Mouse (Mus musculus): ENCODE measurements around the gene Fez1.

The Fez1 gene

DNA sequence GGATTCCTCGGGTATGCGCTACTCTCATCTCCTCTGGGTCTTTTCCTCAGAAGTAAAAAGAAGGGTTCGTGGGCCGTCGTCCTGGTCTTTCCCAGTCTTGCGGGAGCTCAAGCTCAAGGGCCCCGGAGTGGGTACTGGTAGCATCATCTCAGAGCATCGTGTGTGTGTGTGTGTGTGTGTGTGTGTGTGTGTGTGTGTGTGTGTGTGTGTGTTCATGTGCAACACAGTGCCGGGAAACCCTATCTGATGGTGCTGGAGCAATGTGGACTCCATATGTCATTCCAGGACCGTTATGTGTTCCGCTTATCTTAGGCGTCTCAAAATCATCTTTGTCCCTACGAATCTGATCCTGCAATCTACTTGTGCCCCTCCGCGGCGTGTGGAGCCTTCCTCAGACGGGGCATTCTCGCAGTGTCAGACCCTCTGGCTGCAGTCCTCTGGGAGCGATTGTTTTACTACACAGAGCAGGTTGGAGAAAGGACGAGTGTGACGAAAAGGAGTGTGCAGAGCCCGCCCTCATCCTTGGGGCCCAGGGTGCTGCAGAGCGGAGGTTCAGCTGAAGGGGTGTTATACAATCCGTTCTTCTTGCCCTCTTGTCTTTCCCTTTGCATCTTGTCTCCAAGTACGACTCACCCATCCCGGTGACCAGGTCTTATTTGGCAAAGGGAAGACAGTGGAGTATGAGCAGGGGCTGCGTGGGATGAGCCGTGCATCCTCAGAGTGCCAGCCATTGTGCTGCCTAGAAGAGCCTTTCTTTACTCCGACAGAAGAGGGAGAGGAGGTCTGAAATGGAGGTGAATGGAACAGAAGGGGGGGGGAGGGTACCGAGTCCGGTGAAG, 11.6 kb downstream of the Fez1 start:
- peak; percentile 48 to 50 for DNase-seq (ENCODE audit: low spot score in 2 of 2)

GRCm38 (mm10) chr9:36833914-36834313, 12.2 kb downstream of the Fez1 start:
- DNase-seq (ENCODE audit: low spot score in 2 of 2), result no peak

DNA sequence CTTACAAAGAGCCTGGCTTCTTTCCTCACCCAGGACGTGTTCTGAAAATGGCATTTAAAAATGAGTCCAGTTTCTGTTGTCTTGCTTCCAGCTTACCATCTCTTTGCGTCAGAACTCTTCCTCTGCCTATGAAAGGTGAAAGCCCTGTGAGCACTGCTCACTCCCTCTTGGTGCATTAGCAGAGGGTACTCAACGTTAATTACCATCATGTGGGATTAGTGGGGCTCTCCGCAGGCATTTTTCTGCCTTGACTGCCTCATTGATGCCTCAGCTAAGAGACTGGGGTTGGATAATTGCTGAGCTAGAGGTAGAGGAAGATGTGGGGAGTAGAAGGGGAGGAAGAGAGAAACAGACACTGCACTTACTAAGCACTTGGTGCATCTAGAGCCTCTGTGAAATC, 24.7 kb downstream of the Fez1 start:
- DNase-seq (ENCODE audit: low spot score in 2 of 2), result no peak

DNA sequence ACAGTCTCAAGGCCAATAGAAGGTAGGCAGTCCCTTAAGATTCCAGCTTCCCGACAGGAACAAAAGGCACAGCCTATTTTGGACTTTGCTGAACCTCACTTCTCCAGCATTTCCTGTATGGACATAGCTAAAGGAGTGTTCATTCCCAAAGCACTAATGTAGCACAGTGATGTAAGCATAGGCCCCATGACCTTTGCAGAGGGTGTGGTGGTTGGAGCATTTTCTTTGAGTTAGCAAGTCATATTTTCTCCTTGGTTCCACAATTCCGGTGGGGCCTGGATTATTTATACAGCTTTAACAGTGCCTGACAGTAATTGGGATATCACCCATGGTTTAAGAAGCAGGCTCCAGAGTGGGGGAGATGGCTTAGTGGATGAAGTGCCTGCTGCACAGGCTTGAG, 27.0 kb downstream of the Fez1 start:
- no peak for DNase-seq (ENCODE audit: low spot score in 2 of 2)

DNA sequence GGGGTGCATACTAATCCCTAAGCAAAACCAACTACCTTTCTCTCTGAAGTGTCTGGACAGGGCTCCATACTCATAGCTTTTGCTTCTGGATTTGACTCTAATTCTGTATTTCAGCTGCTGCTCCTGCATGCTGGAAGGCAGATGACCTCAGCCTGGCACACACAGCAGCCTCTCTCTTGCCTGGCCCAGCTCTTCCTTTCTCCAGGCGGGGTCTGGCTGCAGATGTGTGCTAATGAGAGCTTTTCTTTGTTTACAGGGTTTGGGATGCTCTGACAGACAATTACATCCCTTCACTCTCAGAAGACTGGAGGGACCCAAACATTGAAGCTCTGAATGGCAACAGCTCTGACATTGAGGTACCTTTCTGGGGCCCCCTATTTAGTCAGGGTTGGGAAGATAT, 28.4 kb downstream of the Fez1 start:
- DNase-seq (ENCODE audit: low spot score in 2 of 2), result no peak

GRCm38 (mm10) chr9:36852175-36852574, 30.5 kb downstream of the Fez1 start:
- DNase-seq (ENCODE audit: low spot score in 2 of 2), result no peak

DNA sequence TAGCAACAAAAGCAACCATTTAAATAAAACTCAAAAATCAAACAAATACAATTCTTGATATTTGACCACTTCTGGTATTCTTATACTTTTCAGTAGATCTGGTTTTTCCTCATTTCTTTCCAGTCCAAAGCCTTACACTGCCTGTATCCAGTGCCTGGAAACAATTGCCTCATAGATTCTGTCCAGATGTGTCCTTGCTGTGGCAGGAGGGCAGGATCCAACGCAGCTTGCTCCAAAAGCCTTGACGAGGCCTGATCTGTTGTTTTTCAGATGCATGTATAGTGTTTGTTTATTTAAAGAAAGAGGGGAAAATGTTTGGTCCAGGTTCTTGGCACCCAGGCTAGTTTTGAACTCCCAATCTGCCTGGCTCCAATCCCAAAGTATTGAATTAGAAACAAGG, 34.7 kb downstream of the Fez1 start:
- no peak for DNase-seq (ENCODE audit: low spot score in 2 of 2)

DNA sequence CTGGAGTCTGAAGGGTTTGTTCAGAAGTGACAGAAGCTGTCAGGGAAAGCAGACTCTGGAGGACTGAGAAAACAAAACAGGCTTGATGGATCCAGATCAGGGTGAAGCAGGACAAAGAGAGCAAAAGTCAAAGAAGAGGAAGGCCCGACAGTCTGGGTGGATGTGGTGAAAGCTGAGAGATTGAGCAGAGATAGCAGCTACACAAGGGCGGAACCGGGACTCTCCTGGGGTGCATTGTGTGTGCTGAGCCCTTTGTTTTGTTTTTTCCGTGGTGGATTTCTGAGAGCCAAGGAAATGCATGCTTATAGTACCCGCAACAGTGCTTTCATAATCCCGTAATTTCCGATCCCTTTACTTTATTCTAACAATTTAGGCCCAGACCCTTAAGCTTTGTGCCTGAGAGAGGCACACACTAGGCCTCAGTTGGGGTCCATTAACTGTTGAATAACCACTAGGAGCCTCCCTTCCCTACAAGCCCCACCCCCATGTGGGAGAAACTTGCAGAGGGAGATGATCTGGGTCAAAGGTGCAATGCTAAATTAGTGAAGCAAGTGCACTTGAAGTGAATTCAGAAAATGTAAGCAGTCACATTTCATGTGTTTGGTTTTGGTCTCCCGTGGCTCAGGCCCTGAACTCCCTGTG, 35.9 kb downstream of the Fez1 start:
- no peak for DNase-seq (ENCODE audit: low spot score in 2 of 2)

DNA sequence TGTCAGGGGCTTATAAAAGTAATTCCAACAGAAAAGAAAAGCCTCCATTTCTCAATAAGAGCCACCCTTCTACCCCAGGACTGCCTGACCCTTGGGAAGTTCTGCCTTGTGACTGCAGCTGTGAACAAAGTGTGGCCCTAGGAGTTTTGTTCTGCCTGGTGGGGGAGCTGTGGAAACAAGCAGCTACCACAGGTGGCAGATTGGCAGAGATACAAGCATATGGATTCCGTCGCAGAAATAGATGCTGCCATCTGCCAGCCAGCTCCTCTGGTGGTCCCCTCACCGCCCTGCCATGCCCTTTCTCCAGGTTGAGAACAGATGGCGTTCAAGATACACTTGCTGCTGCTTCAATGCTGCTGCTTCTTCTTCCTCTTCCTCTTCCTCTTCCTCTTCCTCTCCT, 37.0 kb downstream of the Fez1 start:
- DNase-seq (ENCODE audit: low spot score in 2 of 2), result no peak

DNA sequence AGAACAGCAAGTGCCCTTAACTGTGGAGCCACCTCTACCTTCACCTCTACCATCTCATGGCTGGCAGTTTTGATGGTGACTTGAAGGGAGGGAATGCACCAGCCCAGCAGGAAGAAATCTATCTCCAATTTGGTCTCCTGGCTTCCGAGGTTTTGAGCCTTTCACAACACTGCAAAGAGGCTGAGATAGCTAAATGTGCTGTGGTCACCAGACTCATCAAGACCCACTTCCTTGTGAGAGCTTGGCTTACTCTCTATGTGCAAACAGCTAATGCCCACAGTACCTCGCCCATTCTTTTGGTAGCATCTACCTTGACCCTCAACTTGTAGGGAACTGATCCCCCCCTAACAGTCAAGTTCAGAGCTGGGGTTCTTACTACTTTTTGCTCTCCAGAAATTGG, 40.9 kb downstream of the Fez1 start:
- no peak for DNase-seq (ENCODE audit: low spot score in 2 of 2)

- no peak for DNase-seq (ENCODE audit: low spot score in 2 of 2)
Measured at GRCm38 (mm10) chr9:36863694-36864093, 42.0 kb downstream of the Fez1 start.

DNA sequence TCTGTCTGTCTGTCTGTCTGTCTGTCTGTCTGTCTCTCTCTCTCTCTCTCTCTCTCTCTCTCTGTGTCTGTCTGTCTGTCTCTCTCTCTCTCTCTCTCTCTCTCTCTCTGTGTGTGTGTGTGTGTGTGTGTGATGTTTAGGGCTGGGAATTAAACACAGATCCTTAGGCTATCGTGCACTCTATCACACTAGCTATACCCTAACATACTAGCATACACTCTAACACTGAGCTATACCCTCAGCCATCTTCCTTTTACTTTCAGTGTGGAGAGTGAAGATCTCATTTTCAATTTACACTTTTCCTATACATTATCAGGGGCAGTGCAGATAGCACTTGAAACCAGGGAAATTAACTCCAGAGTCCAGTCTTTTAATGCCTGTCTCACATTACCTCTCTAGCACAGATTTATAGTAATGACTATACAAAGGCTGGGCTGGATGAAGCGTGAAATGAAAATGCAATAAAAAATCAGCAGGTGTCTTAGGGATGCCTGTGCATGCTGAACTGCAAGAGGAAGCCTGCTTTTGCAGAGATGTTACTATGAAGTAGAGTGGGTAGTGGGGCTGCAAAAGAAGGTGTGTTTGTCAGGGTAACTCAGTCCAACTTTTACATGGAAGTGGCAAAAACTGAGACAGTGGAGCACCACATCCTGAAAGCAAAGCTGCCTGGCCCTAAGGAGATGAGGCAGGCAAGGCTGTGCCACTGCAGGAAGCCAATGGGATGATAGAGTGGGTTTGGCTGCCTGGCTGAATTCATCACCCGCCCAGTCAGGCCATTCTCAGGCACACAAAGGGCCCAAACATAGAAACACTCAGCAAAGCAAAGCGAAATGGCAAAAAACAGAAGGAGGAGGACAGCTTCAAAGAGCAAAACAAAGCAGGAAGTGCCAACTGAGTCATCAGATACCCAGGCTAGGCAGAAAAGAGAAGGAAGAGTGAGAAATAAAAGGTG, 43.5 kb downstream of the Fez1 start:
- no peak for DNase-seq (ENCODE audit: low spot score in 2 of 2)

DNA sequence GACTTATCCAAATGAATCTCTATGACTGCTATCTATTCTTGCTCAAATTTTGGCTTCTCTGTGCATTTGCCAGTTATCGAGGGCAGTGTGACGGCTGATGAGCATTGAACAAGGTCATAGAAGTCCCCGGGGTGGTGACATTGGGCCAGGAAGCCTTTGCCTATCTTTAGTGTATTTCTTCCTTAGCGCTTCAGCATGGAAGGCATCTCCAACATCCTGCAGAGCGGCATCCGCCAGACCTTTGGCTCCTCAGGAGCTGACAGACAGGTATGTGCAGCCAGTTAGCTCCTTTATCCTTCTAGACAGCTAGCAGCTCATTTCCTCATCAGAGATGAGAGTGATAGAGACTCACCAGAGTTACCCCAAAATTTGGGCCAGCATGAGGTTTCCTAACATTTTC, 47.0 kb downstream of the Fez1 start:
- DNase-seq (ENCODE audit: low spot score in 2 of 2), result no peak

DNA sequence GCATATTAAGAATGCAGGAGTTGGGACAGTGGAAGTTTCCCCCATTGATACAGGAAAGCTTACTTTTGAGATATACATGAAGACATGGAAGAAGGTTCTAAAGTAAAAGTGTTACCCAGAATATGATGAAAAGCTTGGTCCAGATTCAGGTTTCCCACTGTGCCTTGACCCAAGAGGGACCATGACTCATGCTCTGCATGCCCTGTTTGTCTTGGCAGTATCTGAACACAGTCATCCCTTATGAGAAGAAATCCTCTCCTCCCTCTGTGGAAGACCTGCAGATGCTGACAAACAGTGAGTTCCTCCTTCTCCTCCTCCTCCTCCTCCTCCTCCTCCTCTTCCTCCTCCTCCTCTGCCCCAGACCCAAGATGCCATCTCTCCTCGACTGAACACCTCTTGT, 48.6 kb downstream of the Fez1 start:
- DNase-seq (ENCODE audit: low spot score in 2 of 2), result no peak

DNA sequence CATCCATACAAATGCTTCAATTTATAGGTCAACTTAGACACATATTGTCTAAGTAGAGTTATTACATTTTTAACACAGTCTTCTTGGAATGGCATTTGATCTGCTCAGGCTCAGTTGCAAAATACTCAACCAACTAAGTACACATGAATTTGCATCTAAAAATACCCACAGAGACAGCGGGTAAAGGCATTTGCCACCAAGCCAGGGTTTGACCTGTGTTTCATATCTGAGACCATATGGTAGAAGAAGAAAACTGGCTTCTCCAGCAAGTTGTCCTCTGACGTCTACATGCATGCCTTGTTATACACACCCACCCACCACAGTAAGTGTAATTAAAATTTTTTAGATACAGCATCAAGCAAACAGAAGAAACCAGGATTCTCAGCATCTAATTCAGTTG, 52.1 kb downstream of the Fez1 start:
- no peak for DNase-seq (ENCODE audit: low spot score in 2 of 2)

- DNase-seq (ENCODE audit: low spot score in 2 of 2), result no peak
Measured at GRCm38 (mm10) chr9:36876313-36876712, 54.6 kb downstream of the Fez1 start.

- DNase-seq (ENCODE audit: low spot score in 2 of 2), result no peak
Measured at GRCm38 (mm10) chr9:36876787-36877186, 55.1 kb downstream of the Fez1 start.

DNA sequence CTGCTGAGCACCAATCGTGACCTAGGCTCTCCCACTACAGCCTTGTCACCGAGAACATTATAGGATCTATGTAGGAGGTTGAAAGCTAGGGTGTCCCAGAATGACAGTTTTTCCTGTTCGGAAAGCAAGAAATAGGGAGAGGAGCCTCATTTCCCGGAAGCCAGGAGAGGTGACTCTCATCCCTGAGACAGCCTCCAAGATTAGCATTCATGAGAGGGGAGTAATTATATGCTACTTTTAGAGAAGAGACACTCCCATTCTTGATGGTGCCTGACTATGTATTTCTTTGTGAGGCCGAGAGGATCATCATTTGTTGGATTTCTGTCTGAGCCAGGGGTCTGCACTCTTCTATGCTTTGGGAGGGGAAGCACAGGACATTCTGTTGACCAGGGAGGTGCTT, 60.0 kb downstream of the Fez1 start:
- DNase-seq (ENCODE audit: low spot score in 2 of 2), result no peak

DNA sequence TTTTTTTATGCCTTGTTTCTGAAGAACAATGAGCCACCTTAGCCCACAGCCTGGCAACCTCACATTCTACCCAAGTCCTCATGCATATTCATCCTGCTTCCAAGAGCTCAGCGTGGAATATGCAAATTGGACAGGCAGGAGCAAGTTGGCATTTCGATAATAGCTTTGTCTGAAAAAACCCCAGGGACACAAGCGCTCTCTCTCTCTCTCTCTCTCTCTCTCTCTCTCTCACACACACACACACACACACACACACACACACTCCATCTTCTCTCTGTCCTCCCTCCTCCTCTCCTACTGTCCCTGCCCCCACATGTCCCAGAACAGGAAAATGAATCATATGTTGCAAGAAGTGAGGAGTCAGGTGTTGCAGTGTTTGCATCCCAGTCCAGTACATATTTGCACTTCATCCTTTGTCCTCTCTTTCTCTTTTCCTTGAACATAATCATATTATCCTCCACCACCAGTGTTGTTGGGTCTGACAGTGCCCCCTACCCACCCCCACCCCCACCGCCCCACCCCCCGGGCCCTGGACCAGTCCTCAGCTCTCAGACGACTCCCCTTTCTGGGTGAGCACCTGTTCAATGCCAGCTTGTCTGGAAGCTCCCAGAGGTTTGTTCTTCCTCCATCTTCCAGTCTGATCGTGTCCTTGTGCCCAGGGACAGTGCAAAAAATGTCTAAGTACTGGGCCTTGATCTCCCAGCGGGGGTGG, 60.5 kb downstream of the Fez1 start:
- peak; percentile 38 to 78 for DNase-seq (ENCODE audit: low spot score in 2 of 2)

GRCm38 (mm10) chr9:36883569-36883968, 61.9 kb downstream of the Fez1 start:
- no peak for DNase-seq (ENCODE audit: low spot score in 2 of 2)

DNA sequence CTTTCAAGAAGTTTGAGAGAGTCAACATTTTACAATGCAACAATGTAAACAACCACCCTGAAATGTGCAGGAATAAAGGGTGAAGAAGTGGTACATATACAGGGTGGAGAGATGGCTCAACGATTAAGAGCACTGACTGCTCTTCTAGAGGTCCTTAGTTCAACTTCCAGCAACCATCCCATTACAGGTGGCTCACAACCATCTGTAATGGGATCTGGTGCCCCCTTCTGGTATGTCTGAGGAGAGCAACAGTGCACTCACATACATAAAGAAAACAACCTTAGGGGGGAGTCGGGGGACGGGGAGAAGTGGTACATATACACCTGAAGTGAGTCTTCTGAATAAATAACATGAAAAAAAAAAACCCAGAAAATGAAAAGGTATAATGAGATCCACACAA, 63.6 kb downstream of the Fez1 start:
- no peak for DNase-seq (ENCODE audit: low spot score in 2 of 2)

GRCm38 (mm10) chr9:36890552-36890951, 68.9 kb downstream of the Fez1 start:
- no peak for DNase-seq (ENCODE audit: low spot score in 2 of 2)
